Mouse (Mus musculus): ENCODE results near the gene Cherp.

DNA sequence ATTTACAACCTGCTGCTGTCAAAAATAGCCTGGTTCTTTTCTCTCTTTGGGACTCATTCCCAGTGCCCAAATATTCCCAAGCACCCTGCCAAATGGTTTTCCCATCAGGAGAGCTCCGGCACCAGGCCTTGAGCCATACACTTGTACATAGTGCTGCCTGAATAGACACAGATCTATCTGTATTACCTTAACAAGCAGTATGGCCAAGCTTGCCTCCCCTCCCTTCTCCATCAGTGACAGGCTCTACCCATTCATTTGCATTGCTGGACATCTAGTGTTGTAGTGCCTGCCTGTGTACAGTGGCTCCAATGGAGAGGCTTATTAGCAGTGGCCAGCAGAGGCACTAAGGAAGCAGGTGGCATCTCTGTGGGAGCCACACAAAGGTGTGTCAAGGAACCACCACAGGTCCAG is 25.5 kb upstream of the Cherp start:
- no peak for TF ChIP-seq EP300 (IDR thresholded peaks at IDR 0.05; ENCODE audit: low read depth in 1 of 2, low read length in 2 of 2)
- TF ChIP-seq CTCF (IDR thresholded peaks at IDR 0.05 in 2 of 3, conservative IDR thresholded peaks at IDR 0.05 in 1 of 3; ENCODE audit: control insufficient read depth in 1 of 3, insufficient read depth in 1 of 3, low read depth in 2 of 3, low read length in 3 of 3, poor library complexity in 1 of 3, severe bottlenecking in 1 of 3) = no peak
- TF ChIP-seq HCFC1 (IDR thresholded peaks at IDR 0.05; ENCODE audit: low read depth, low read length) = no peak
- no peak for TF ChIP-seq ZNF384 (IDR thresholded peaks at IDR 0.05; ENCODE audit: low read depth, low read length)
- TF ChIP-seq POLR2AphosphoS5 (IDR thresholded peaks at IDR 0.05; ENCODE audit: borderline replicate concordance, low read depth, low read length) = no peak
- TF ChIP-seq RCOR1 (IDR thresholded peaks at IDR 0.05; ENCODE audit: low read depth, low read length) = no peak
- TF ChIP-seq POLR2A (IDR thresholded peaks at IDR 0.05; ENCODE audit: control insufficient read depth in 1 of 2, insufficient read depth in 1 of 2, low read depth in 1 of 2, low read length in 2 of 2, poor library complexity in 1 of 2) = no peak
- no peak for TF ChIP-seq SIN3A (IDR thresholded peaks at IDR 0.05; ENCODE audit: low read length)

All from MEL (cell line).